Mouse (Mus musculus): ENCODE measurements around the gene Sdk1.

The Sdk1 gene

DNA sequence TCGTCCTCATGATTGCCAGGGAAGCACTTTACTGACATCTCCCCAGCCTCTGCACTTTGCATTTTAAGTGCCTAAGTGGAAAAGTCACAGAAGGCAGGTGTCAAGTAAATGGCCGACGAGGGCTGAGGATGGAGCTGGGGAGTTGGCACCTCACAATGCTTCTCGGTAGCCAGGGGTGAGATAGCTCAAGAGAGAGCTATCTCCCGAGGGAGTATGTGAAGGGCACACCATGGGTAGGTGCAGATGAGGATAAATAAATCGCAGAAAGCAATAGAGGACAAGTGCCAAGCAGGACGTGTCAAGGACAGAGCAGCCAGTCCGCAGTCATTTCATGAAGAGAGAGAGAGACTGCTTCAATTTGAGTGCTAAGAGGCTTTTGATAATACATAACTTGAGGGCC is 655.1 kb downstream of the Sdk1 start:
- CTCF ChIA-PET, result no interaction called here

- CTCF ChIA-PET, result interaction anchor here (0.5 kb wide), 1 partner anchor 111 kb away, joined by 20 read pairs; no protein-coding TSS in a partner anchor
Observed at GRCm38 (mm10) chr5:141897481-141897880, 656.2 kb downstream of the Sdk1 start.

- CTCF ChIA-PET, result no interaction called here
Observed at GRCm38 (mm10) chr5:141899751-141900150, 658.5 kb downstream of the Sdk1 start.

DNA sequence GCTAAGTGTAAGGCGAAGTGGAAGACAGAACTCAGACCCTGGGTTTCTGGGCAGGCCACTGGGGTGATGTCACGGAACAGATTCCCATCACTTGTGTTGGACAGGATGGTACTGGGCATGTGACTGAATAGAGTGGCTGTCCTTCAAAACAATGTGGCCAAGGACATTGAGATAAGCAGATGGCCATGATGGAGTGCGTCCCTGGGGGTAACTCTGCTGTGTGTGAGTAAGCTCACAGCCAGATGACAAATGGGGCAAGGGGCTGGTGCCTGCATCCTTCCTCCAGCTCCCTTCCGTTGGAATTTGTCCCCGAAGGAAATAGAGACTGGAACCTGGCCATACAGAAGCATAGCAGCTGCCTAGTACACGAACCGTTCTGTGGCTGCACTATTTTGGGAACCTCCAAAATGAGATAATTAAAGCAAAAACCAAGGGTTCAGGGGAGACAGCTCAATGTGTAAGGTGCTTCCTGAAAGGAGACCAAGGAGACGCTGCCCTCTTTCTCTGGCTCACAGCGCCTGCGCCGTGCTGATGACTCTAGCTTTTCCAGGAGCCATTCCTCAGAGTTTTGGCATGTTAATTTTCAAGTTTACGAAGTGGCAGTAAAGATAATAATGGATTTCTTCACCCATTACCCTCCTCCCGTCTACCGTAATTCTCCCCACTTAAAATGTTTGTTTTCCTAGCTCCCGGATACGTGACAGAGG is 661.4 kb downstream of the Sdk1 start:
- CTCF ChIA-PET, result no interaction called here

DNA sequence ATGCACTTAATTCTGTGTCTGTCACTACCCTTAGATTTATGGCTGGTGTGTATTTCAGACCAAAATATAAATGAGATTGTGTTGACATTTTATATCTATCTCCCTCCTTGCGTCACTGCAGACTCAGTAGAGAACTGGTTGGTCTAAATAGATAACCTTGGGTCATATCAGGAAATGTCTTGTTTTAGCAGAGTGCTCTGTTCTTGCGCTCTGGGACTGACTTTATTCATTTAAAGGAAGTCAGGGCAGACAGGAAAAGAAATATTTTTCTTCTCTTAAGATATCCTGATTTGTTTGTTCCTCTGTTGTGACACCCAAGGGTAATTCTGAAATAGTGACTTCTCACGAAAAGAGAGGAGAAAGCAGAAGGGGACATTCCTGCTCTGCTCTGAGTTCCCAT is 669.2 kb downstream of the Sdk1 start:
- CTCF ChIA-PET, result no interaction called here

DNA sequence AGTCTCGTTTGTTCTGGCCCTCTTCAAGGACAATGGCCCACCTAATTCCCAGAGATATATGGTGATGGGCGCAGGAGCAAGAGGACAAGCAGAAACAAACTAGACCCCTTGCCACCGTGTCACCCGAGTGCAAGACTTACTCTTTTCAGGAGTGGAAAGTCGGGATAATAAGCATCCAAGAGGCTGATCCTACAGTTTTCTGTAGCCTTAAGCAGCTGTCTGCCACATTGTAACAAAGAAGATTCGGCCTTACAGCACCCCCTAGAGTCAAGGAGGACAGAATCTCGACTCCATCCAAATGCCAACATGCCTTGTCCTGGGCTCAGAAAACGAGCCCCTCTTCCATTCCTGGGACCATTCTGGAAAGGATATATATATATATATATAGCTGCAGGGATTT is 669.6 kb downstream of the Sdk1 start:
- CTCF ChIA-PET, result no interaction called here

DNA sequence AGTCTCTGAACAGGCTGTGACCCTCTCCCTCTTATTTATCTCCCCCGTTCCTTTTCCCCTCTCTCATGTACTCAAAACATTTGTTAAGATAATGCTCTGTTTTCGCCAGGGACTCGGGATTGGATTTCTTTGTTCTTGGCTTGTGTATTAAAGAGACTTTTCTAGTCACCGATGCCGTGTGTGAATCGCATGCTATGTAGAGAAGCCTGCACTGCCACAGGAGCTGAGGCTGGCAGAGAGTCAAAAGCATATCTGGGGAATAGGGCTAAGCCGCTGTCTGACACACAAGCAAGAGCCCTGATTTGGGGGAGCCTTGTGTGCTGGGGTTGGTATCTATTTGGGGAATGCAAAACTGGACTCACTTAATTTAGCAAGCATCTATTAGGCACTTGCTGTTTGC is 671.6 kb downstream of the Sdk1 start:
- CTCF ChIA-PET, result no interaction called here

- CTCF ChIA-PET, result no interaction called here
Observed at GRCm38 (mm10) chr5:141916954-141917353, 675.7 kb downstream of the Sdk1 start.

- CTCF ChIA-PET, result no interaction called here
Observed at GRCm38 (mm10) chr5:141939000-141939399, 697.7 kb downstream of the Sdk1 start.

DNA sequence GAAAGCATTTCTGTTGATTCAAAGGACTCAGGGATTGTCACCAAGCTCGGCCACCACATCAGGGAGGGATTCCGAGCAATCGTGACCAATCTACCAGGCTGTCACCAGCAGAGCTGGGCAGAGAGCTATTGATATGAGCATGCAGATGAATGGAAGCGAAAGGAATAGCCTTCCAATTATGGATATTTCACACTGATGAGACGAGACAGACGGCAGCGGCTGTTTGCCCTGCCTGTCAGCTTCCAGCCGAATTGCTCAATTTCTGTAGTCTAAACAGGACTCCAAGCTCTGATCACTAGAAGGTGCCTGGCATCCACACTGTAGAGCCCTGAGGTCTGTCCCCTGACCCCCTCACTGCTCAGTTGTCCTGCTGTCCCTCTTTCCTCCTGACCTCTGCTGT is 699.3 kb downstream of the Sdk1 start:
- CTCF ChIA-PET, result no interaction called here

DNA sequence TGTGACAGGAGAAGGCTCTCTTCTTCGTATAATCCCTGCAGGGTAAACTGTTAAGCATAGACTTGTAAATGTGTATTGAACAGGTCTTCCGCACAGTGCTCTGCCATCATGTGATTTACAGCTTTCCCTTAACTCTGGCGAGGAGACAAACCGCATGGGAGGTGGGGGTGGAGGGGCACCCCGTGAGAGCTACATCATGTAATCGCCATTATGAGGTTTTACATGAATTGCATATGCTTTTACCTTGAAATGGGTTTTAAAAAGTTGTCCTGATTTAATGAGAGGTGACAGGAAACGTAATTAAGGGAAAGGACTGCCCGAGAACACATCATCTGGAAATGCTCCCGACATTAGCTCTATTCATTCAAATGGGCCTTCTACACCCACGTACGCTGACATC is 709.5 kb downstream of the Sdk1 start:
- CTCF ChIA-PET, result no interaction called here

GRCm38 (mm10) chr5:141952270-141952669 is 711.0 kb downstream of the Sdk1 start:
- CTCF ChIA-PET, result interaction anchor here (1.0 kb wide), 1 partner anchor 10 kb away, joined by 3 read pairs; no protein-coding TSS in a partner anchor

DNA sequence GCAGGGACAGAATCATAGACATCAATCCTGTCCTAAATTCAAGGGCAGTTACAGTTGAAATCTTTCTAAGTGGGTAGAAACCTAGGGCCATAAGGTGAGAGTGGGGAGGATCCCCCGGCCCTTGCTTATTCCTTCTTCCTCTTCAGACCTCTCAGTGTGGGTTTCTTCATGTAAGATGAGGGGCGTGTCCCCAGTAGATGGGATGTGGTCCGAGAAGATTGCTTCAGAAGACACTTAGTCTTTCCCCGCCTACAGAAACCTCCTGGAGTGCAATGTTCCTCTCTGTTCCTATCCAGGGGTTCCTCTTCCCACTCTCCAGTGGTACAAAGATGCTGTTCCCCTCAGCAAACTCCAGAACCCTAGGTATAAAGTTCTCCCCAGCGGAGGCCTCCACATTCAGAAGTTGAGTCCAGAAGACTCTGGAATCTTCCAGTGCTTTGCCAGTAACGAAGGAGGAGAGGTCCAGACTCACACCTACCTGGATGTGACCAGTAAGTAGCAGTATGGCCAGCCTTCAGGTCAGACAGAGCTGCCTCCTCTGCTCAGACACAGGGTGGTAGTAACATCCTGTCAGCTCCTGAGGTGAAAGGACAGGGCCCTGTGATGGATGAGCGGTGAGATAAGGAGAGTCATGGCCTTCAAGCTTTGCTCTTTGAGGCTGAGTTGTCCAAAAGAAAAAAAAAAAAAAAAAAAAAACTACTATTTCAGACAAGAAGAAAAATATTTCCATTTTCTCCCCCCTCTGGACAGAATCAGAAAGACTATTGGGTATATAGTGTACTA is 711.6 kb downstream of the Sdk1 start:
- CTCF ChIA-PET, result no interaction called here

DNA sequence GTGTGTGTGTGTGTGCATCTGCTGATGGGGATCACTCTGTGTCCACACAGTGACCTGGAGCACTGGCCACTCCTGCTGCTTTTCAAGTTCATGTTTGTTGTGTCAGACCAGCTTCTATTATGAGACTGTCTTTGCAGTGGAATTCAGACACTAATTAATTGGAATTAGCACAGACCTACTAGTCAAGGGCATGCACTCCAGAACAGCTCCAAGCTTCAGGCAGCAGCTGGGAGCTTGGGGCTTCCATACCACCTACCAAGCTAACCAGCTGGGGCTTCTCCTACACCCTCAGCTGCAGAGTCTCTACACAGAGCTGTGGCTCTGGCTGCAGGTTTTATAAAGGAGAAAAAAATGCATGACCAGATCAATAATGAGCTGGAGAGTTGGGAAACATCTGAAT is 729.8 kb downstream of the Sdk1 start:
- CTCF ChIA-PET, result no interaction called here

DNA sequence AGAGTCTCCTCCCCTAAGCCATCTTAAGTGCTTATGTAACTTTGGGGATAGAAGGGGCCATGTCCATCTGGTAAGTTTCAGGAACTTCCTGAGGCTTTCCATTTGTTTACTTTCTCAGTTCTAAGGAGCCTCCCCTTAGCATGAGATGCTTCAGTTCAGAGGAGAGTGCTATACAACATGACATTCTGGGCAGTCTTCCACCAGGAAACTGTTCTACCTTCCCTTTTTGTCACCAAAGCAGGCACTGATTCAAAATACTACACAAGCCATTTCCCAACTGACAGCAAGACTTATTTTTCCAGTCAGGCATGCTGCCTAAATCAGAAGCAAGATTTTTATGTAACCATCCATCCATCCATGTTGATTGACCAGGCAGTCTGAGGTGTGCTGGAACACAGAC is 738.2 kb downstream of the Sdk1 start:
- CTCF ChIA-PET, result no interaction called here

GRCm38 (mm10) chr5:141980746-141981145 is 739.5 kb downstream of the Sdk1 start:
- CTCF ChIA-PET, result no interaction called here

DNA sequence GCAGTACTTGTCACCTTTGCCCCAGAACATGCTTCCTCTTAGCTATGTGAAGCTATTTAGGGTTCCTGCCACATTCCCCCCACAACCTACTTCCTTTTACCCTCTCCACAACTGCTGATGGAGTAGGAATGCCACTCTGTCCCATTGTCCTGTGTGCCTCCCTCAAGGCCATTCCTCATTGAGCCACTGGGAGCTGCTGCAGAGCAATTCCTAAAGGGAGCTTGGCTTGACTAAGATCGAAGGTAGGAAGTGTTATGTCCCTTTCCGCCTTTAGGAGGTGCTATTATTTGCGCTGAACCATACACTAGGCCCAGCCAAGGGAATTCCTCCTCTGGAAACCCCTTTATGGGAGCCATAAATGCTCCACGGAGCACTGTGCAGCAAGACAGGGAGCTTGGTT is 743.0 kb downstream of the Sdk1 start:
- CTCF ChIA-PET, result no interaction called here

GRCm38 (mm10) chr5:141985003-141985402 is 743.7 kb downstream of the Sdk1 start:
- CTCF ChIA-PET, result no interaction called here

- CTCF ChIA-PET, result no interaction called here
Observed at GRCm38 (mm10) chr5:141985551-141985950, 744.3 kb downstream of the Sdk1 start.

- CTCF ChIA-PET, result no interaction called here
Observed at GRCm38 (mm10) chr5:141987287-141987799, 746.1 kb downstream of the Sdk1 start.

DNA sequence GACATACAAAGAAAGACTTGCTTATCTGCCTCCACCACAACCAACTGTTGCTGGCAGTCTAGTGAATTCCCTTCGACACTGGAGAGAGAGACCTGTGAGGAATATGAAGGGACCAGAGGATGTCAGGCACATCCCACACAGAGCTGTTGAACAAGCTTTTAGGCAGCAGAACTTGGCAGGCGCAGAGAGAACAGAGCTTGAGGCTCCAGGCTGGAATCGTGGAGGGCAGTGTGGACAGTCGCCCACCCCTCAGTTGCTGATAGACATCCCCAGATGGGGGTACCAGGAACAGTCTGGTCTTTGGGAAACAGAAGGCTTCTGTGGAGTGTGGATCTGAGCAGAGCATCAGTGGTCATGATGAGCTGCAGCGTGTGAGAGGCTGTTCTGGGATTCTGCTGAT is 747.4 kb downstream of the Sdk1 start:
- CTCF ChIA-PET, result no interaction called here

DNA sequence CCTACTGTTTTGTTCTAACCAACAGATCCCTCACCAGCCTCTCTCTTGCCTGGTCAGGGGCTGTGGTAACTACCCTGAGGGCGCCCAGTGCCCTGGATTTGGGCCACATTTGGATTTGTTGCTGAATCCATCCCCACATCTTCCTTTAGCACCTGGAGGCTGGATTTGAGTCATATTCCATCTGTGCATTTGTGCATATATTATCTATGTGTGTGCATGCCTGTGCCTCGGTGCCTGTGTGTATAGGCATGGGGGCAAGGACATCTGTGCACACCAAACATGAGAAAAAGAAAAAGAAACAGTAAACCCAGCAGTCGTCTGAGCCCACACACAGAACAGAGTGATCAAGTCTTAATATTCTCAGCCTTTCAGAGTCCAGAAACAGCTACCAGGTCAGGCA is 752.9 kb downstream of the Sdk1 start:
- CTCF ChIA-PET, result no interaction called here

DNA sequence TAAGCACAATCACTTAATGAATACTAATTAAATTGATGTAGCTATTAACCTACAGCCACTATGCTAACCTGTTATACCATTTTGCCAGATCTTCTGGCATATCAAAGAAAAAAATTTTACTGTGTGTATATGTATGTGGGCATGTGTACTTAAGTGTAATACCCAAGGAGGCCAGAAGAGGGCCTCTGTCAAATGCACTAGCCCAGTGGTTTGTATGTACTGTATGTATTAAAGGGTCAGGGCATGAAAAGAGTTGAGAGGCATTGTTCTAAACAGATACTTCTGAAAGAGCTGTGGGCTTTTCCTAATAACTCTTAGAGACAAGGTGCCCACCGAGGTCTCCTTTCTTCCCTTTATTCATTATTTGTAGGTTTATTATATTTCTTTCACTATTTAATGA is 759.0 kb downstream of the Sdk1 start:
- CTCF ChIA-PET, result no interaction called here

- CTCF ChIA-PET, result no interaction called here
Observed at GRCm38 (mm10) chr5:142001131-142001530, 759.8 kb downstream of the Sdk1 start.
